Mouse (Mus musculus) large intestine, adult 2 months (tissue): Measurements from ENCODE around the gene Trrap. TPM values are rescaled to one million over a fixed set of nuclear protein-coding genes. Genes with fewer than 3 reads are reported as not detected.

ENCODE experiments used
- DNase-seq: peaks from one replicate; pipeline ENCODE4 v3.0.0-alpha.2; 2012; ENCODE audit warnings: low read depth, low spot score
- WGBS: fragments of 180-500 bp; shearing (Covaris S2); methylation state at CpG from one replicate; pipeline ENCODE4 v1.1.7; 2018; 5-methylcytosine and 5-hydroxymethylcytosine counted together
- polyA plus RNA-seq: library from polyadenylated mRNA; depleted of rRNA; stranded (reverse); fragments of >200 nt; gene quantifications from 2 replicates; pipeline ENCODE4 v1.2.3, GENCODE M21; 2012

Gene Trrap
- polyA plus RNA-seq, 1 experiment, result 55.6 TPM

GRCm38 (mm10) chr5:144860913-144861312 lies 93.4 kb downstream of the Trrap start:
- no peak for DNase-seq
- WGBS, result 98% methylated on average over 8 of the region's 8 CpGs

DNA sequence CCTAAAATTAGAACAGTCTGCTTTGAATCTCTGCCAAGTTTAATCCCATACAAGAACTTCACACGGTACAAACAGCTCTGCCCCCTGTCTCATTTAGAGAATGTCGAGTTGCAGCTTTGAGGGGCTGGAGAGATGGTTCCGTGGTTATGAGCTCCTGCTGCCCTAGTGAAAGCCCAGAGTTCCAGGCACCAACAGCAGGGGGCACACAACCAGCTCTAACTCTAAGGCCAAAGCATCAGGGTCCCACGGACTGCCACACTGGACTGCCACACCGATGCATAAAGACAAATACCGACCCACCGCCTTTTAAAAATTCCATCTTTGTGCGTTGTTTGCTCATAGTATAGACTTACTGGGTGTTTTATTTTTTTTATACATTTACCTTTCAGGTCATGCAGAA lies 99.4 kb downstream of the Trrap start:
- WGBS, result 77% methylated on average over 8 of the region's 8 CpGs
- no peak for DNase-seq

- DNase-seq, result no peak
- WGBS, result 82% methylated on average over 7 of the region's 7 CpGs
Measured at GRCm38 (mm10) chr5:144869466-144869865, 101.9 kb downstream of the Trrap start.

DNA sequence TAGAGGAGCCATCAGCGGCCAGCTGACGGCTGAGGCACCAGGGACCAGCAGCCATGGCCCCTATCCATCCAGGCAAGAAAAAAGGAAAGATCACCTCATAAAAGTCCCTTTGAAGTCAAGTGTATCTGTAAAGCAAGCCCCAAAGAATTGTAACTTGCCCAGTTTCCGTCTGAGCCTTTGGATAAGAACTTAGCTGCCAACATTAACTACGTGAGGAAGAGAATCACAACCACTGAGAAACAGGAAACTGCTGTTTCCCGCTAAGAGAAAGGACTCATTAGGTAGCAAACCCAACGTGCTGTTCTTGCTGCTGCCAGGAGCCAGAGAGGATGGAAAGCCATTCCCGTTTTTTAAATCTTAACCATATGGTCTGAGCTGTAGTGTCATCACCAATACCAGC lies 103.2 kb downstream of the Trrap start:
- 73% methylated on average over 7 of the region's 7 CpGs for WGBS
- no peak for DNase-seq

DNA sequence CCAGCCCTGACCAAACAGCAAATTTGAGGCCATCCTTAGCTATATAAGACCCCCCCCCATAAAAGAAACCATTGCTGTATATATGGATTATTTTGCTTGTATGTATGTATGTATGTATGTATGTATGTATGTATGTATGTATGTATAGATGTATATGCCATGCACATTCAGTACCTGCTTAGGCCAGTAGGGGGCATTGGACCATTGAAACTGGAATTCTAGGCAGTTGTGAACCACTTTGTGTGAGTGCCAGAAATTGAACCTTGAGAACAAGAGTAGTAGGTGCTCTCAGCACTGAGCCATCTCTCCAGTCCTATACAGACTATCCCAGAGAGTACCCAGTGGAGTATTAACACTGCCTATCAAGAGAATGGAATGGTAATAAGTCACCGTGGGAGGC lies 104.2 kb downstream of the Trrap start:
- 83% methylated on average over 1 of the region's 1 CpGs for WGBS
- DNase-seq, result no peak

- 87% methylated on average over 5 of the region's 5 CpGs for WGBS
- no peak for DNase-seq
Measured at GRCm38 (mm10) chr5:144872326-144872725, 104.8 kb downstream of the Trrap start.

GRCm38 (mm10) chr5:144872867-144873266 lies 105.3 kb downstream of the Trrap start:
- 82% methylated on average over 3 of the region's 3 CpGs for WGBS
- DNase-seq, result no peak

DNA sequence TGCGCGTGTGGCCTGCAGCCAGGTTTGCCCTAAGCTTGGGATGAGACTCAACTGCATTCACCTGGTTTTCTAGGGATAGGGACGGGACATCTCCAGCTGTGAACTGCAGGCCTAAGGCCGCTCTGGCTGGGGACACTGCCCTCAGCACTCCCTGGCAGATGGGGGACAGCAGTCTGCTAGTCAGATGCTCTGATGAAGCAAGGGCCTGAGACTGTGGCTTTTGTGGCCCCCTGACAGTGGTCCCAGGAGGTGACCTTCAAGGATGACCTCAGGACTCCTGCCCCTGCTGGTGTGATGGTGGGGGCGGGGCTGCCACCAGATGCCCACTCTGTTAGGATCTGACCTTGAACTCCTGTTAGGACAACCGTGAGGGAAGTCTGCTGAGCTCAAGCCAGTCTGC lies 107.7 kb downstream of the Trrap start:
- no peak for DNase-seq
- 93% methylated on average over 6 of the region's 6 CpGs for WGBS

DNA sequence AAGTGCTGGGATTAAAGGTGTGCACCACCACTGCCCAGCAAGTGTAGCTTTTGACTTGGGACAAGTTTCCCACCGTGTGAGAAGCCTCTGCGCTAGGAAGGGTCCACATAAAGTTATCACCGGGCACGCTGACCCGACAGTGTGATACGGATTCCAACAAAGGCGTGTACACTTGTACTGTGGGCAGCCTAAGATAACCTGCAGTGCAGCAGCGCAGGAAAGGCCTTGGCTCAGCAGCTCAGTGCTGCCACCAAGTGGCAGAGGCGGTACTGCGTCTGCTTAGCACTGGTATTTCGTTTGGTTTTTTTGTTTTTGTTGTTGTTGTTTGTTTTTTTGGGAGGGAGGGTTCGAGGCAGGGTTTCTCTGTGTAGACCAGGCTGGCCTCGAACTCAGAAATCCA lies 108.4 kb downstream of the Trrap start:
- WGBS, result 9% methylated on average over 13 of the region's 13 CpGs
- DNase-seq, result peak; percentile 21

DNA sequence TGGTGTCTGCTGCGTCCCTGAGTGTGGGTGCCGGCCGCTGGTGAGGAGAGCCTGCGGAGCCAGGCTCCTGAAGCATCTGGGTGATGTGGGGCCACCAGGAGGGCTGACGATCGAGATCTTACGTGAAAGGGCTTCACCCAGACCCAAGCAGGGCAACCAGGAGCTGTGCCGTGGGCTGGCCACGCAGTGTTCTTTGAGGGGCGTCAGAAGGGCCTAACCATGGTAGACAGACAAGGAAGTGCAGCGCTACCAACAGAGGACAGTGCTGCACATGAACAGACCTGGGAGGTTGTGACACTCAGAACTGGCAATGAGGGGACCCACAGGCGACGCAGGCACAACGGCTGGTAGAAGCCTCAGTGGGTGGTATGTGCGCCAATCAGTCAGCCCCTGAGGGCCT lies 109.5 kb downstream of the Trrap start:
- no peak for DNase-seq
- WGBS, result 94% methylated on average over 15 of the region's 15 CpGs

GRCm38 (mm10) chr5:144881670-144882399 lies 114.3 kb downstream of the Trrap start:
- 91% methylated on average over 14 of the region's 14 CpGs for WGBS
- DNase-seq, result no peak

DNA sequence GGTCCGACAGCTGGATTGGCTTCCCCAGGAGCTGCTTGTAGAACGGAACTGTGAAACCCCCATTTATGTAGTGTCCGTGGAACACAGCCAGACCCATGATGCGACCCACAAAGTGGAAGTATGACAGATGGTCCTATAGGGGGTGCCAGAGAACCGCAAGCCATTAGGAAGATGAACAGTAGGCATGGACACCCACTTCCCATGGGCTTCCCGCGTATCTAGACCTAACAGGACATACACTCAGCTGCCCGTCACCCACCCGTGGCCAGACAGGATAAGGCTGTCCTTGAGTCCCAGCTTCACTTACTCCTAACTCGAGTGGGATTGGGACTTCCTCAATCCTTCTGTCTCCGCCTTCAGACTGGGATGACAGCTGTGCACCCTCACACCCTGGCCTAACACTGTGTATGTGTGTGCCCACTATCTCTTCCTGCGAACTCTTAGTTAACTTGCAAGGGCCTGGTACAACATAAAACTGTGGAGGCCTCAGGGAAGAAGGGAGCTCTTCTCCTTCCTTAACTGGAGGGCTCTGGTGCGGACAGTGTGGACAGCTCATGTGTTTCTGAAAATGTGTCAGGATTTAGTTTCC lies 117.2 kb downstream of the Trrap start:
- 75% methylated on average over 13 of the region's 13 CpGs for WGBS
- no peak for DNase-seq

DNA sequence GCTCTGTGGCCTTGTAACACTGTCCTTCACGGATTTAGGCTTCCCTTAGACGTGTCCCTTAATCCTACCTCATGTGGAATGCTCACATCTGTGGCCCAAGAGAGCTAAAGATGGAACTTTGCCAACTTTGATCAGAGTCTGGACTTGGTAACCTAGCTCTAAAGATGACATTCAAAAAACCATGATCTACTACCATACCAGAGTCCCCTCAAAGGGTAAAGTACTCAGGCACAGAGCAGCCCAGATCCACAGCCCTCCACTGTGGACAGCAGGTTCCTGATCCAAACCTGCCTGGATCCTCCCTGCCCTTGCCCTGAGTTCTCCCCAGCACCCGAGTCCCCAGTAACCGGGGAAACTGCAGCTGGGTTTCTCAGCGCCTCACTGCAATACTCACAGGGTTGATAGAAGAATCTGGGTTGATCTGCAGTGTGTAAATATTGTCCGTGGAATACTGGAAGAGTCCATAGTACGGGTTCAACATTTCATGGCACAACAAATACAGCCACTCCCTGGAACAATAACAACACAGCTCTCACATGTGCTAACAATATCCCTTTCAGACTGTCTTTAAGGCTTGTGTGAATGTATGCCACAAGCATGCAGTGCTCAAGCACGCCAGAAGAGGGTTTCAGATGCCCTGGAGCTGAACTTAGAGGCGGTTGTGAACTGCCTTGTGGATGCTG lies 118.6 kb downstream of the Trrap start:
- WGBS, result 63% methylated on average over 9 of the region's 9 CpGs

GRCm38 (mm10) chr5:144891276-144891675 lies 123.7 kb downstream of the Trrap start:
- DNase-seq, result no peak

More for the DNA sequence above, 118.6 kb downstream of the Trrap start:
- peak; percentile 4 for DNase-seq

GRCm38 (mm10) chr5:144897881-144898280 lies 130.3 kb downstream of the Trrap start:
- WGBS, result 88% methylated on average over 7 of the region's 7 CpGs
- no peak for DNase-seq

More at GRCm38 (mm10) chr5:144891276-144891675, 123.7 kb downstream of the Trrap start:
- 83% methylated on average over 11 of the region's 11 CpGs for WGBS

GRCm38 (mm10) chr5:144898448-144899052 lies 131.0 kb downstream of the Trrap start:
- no peak for DNase-seq
- 62% methylated on average over 7 of the region's 7 CpGs for WGBS

- DNase-seq, result no peak
- 92% methylated on average over 7 of the region's 7 CpGs for WGBS
Measured at GRCm38 (mm10) chr5:144901035-144901434, 133.5 kb downstream of the Trrap start.

- no peak for DNase-seq
- WGBS, result 71% methylated on average over 10 of the region's 10 CpGs
Measured at GRCm38 (mm10) chr5:144901791-144902190, 134.3 kb downstream of the Trrap start.

DNA sequence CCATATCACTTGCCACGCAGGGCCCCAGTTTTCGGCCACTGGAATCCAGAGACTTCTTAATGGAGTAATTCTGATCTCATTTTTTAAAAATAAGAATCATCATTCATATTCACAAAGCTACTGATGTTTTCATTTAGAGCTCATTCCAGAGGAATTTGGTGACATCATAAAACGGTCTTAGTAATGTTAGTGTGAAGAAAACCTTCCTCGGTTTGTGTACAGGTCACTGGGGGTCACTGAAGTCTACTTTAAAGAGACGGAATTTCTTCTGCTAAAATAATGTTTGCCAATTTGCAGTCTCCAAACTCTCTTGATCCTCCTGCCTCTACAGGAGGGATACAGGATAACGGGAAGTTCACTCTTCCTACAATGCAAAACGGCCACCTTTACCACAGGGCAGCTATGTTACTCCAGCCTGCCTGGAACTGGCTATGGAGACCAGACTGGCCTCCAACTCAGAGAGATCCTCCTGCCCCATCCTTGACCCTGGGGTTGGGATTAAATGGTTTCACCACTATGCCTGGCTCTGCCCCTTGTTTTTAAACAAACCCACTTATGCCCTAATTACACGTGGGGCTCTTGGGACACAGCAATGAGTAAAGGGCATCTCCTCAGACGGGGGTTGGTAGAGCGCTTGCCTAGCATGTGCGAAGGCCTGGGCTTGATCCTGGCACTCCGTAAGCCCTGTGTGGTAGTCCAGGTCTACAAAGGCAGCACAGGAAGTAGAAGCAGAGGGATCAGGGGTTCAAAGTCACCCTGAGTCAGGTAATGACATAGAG lies 137.0 kb downstream of the Trrap start:
- no peak for DNase-seq
- WGBS, result 66% methylated on average over 12 of the region's 12 CpGs

DNA sequence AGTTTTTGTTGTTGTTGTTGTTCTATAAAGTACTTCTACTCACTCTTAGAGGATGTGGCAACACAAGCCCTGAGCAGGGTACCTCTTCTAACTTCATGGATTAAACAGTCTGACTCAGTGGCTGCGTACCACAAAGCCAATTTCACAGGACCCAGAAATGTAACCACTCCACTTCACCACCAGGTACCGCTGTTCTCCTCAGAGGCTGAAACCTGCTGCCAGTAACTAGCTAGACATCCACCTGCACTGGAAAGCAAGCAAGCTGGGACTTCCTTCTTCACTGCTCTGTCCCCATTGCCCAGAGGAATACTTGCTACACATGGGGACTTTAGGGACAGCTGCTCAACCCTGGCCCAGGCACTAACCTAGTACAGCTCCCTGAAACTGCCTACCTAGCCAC lies 140.1 kb downstream of the Trrap start:
- WGBS, result 62% methylated on average over 2 of the region's 2 CpGs
- no peak for DNase-seq
